Mouse (Mus musculus) fibroblast of lung, adult 2 months (primary cell): Measurements from ENCODE around the gene Vax2.

Source experiments
- DNase-seq: peaks from one replicate; pipeline ENCODE4 v3.0.0-alpha.2; 2011; ENCODE audit warnings: low read depth

Gene Vax2

DNA sequence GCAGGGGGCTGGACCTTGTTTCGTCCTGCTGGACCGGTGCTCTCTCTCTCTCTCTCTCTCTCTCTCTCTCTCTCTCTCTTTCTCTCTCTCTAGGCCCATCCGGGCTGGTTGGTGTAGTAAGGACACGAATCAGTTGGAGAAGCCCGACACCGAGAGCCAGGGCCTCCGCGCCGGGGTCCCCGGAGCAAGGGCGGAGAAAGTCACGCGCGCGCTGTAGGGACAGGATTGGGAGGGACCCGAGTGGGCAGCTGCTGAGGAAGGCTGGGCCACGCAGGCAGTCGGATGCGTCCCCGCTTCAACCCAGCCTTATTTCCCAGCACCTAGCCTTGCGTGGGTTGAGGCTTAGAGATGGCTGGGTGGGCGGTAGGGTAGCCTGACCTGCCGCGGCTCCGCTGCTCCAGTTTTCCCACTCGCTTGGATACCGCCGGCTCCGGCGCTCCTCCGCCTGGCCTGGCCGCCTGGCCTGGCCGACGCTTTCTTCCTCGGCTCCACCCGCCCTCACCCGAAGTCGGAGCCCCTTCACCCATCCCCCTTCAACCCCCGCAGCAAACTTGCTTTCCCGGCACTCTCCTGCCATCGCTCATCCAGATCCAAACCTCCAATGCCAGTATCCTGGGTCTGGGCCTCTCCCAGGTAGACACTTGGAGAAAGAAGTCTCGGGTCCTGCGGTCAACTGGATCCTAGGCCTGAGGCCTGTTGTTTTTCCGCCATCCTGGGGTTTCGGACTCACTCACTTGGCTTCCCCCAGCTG is 836 bp downstream of the Vax2 start:
- DNase-seq = no peak

DNA sequence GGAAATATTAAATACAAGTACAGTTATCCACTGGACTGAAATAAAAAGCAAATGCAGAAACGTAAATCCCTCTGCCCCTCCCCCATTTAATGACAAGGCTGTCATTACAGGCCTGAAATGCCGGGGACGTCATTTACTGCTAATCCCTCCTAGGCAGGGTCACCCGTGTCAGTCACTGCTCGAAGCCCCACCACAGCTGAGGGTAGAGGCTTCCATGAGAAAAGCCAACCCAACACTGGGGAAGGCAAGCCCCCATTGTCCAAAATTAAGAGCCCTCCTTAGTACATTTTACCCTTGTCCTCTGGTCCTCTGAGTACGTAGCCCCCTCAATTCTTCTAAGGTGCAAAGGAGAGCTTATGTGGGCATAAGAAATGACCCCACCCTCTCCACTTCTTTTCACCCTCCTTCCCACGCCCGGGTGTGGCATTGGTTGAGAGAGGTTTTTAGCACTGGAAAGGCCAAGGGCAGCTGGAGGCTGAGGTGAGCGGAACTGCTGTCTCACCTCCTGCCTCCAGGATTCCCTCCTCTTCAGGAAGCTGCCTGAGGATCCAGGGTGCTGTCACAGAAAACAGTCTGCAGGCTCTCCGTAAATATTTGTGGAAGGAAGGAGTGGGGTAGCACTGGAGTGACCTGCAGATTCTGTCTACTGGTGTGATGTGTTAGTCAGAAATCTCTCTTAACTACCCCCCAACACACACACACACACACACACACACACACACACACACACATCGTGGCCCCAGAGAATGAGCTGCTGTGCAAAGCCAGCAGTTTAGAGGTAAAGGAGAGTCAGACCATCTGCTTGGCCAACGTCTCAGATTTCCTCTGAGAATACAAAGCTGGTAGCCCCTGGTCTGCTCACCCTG is 2.4 kb downstream of the Vax2 start:
- DNase-seq = no peak

GRCm38 (mm10) chr6:83714221-83715123 is 3.4 kb downstream of the Vax2 start:
- no peak for DNase-seq

DNA sequence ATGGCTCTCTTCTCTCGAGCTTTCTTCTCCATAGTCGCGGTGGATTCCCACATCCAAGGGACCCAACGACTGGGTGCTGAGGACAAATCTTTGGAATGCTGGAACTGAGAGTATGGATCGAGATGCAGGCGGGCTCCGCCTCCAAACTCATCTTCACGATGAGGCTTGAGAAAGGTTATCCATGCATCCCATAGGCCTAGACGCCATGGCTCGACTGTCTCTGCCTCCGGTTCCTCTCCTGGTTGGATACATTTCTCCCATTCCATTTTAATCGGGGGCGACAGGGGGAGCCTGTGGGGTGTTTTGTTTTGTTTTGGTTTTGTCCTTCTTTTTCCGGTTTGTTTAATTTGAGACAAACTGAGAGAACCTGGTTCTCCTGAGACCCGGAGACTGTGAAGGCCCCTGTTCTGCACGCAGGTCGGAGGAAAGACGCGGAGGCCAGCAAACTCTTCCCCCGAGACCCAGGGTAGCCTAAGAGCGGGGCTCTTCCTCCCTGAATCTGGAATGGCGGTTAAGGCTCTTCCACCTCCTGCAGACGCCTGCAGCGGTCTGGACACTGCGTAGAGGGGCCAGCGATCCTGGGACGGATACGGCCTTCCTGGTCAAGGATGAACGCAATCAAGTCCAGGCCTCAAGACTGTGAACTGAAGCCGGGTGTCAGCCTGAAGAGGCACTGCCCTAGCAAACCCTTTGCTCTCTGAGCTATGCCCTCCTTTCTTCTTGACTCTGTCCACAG is 4.6 kb downstream of the Vax2 start:
- DNase-seq = no peak

GRCm38 (mm10) chr6:83717026-83717425 is 6.0 kb downstream of the Vax2 start:
- DNase-seq = no peak

- no peak for DNase-seq
Observed at GRCm38 (mm10) chr6:83722526-83722925, 11.5 kb downstream of the Vax2 start.

DNA sequence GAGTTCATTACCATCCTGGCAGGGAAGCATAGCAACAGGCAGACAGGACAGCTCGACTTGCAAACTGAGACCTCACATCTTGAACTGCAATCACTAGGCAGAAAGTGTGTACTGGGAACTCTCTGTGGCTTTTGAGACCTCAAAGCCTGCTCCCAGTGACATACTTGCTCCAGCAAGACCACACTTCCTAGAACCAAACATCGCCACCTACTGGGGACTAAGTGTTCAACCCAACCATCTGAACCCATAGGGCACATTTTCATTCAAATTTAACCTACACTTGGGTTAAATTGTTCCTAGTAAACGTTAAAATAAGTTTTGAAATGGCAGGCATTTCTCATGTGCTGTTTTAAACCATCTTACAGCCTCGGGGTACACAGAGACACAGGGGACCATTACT is 16.1 kb downstream of the Vax2 start:
- no peak for DNase-seq

GRCm38 (mm10) chr6:83728488-83728887 is 17.4 kb downstream of the Vax2 start:
- DNase-seq = no peak

DNA sequence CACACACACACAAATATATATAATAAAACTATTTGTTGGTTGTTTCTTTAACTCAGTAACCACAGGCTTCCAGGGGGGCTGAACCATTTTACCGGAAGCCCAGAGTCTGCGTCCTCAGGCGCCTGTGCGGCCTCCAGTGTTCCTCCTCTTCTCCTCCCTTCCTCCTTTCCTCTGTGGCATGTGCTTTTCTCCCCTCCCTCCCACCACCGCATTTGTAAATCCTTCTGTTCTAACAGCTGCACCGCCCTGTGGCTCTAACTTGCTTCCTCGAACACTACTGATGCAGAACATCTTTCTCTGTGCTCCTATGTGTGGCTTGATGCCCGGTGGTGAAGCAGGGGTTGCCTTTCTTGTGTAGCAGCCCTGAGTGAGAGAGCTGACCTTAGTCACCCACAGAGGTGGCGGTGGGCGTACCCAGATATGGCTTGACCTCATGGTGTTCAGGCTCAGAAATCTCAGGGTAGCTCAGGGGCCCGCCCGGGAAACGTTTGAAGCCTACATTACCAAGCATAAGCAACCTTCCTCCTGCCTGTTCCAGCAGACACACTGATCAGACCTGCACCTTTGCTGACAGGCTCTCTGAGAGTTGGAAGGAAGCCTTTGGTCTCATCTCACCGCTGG is 18.4 kb downstream of the Vax2 start:
- DNase-seq = no peak

DNA sequence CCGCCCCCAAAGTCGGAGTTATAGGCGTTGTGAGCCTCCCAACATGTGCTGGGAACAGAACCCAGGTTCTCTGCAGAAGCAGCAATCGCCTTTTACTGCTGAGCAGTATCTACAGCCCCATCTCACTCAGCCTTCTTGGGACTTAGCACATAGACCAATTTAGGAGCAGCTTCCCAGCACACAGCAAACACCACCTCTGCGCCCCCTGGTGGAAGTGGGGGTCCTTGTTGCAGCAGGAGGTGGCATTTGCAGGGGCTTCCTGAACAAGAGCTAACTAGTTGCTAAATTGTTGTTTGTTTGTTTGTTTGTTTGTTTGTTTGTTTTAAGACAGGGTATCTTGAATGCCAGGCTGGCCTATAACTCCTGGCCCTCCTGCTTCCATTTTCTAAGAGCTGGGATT is 20.1 kb downstream of the Vax2 start:
- peak; percentile 14 for DNase-seq

DNA sequence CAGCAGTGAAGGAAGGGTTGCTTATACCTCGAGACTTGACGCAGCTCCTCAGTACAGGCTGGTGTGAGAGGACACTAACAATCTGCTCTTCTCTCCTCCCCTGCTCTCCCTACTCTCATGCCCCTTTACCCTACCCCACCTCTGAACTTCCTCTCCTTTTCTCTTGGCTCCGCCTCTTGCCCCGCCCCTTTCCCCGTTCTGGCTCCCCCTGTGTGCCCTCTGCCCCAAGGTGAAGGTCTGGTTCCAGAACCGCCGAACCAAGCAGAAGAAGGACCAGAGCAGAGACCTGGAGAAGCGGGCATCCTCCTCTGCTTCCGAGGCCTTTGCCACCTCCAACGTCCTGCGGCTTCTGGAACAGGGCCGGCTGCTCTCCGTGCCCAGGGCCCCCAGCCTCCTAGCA is 26.2 kb downstream of the Vax2 start:
- no peak for DNase-seq

GRCm38 (mm10) chr6:83738596-83738995 is 27.5 kb downstream of the Vax2 start:
- DNase-seq = no peak

DNA sequence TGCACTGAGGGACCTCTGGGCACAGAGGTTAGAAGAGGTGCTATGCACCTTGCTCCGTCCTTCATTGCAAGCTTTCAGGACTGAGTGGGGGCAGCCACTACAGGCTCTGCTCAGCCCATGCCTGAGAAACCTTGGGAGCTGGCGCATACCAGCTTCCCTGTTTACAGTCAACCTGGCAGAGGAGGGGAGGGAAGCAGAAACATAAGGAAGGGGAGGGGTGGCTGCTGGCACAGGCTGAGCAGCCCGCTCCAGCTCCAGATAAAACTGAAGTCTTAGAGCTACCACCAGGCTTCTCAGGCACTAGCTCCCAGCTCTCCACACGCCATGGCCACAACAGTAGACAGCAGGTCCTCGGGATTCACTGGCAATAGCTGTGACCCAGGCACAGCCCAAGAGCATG is 31.7 kb downstream of the Vax2 start, which contains the start of gene Atp6v1b1:
Atp6v1b1 (plus strand) TSS at position 230 of the 400 bp plus-strand sequence.
- DNase-seq = no peak

DNA sequence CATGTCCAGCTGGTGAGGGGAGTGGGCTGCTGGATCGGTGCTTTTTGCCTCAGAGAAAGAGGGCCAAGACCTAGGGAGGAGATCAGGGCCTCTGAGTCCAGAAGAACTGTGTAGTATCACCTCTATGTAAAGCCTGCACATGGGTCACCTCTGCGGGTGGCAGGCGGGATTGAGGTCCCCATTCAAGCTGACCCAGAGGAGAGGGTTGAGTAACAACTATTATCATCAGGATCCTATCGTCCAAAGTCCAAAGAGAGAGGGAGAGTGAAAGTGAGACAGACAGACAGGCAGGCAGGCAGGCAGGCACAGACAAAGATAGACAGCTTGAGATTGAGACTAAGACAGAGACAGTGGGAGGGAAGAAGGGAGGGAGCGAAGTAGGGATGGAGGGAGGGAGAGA is 32.1 kb downstream of the Vax2 start:
- DNase-seq = no peak

GRCm38 (mm10) chr6:83744126-83744525 is 33.1 kb downstream of the Vax2 start:
- DNase-seq = no peak

- DNase-seq = no peak
Observed at GRCm38 (mm10) chr6:83744557-83744956, 33.5 kb downstream of the Vax2 start.

GRCm38 (mm10) chr6:83745466-83745865 is 34.4 kb downstream of the Vax2 start:
- no peak for DNase-seq

DNA sequence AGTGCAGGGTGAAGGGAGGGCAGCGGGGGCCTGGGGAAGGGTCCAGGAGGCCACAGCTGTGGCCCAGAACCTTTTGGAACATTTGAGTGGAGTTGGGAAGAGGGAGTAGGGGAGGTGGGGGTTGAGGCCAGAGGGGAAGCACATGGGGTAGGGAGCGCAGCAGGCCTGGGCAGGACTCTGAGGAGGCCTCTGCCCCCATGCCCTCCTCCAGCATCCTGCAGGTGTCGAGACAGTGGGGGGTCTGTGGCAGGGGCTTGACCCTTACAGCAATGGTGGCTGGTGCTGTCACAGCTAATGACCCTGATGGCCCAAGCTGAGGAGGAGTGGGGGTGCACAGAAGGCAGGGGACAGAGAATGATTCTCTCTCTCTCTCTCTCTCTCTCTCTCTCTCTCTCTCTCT is 38.2 kb downstream of the Vax2 start:
- DNase-seq = no peak

DNA sequence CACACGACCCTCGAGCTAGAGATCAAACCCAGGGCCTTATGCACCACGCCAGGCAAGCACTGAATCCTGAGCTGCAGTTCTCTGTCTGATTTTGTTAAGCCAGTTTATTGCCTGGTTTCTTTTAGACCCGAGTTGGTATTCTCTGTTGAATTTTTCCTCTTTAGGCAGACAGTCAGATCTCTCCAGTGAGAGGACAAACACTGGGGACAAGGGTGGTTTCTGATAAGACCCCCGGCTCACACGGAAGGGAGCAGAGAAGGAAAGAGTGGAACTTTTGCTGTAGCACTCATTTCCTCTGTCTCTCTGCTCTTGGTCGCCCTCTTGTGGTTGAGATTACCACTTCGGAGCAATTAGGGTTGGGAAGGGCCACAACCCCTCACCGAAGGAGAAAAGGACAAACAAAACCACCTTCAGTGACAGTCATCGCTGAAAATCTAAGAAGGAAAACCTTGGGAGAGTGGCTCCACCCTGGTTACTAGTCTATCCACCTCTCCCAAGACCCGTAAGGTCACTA is 39.2 kb downstream of the Vax2 start:
- DNase-seq = no peak

DNA sequence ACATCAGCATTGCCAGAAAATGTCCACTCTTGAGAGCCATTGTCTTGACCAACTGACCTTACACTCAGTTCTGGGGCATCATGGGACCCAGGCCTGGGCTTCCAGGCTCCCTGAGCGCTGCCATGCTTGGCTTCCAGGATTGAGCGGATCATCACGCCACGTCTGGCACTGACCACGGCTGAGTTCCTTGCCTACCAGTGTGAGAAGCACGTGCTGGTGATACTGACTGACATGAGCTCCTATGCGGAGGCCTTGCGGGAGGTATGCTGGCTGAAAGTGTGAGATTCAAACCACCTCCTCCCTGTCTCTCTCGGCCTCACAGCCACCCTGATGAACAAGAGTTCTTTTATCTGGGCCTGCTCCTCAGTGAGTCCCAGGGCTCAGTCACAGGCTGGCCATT is 45.0 kb downstream of the Vax2 start:
- DNase-seq = no peak

GRCm38 (mm10) chr6:83762344-83762743 is 51.3 kb downstream of the Vax2 start, which contains the start of gene Ankrd53:
Gene Ankrd53 (plus strand): TSS chr6:83762644.
- no peak for DNase-seq
